Mouse (Mus musculus) erythroid progenitor cell, adult 5-6 weeks (primary cell): ENCODE results near the gene Tcta. TPM values are rescaled to one million over a fixed set of nuclear protein-coding genes. Genes with fewer than 3 reads are reported as not detected.
"Not testable (repeated sequence)": the region's sequence is repeated elsewhere in the genome, so short reads cannot be mapped to it uniquely, and the experiment has no call there.

Experiments
- ATAC-seq: replicated peaks from 2 replicates; pipeline ENCODE4 v1.8.0; 2016; ENCODE audit warnings: moderate number of reproducible peaks, mild to moderate bottlenecking, moderate TSS enrichment, inconsistent platforms; ENCODE audit not compliant: poor library complexity, low FRiP score, severe bottlenecking
- total RNA-seq, 2 experiments: library from RNA; stranded (forward) in 1 of 2; stranded (reverse) in 1 of 2; fragments of 150-400 nt in 1 of 2; fragments of 186-747, 209-891 nt in 1 of 2; gene quantifications; 2 replicates each; pipeline versions ENCODE4 v1.2.3 to v1.2.4; 2015 to 2017; ENCODE audit warnings: low replicate concordance in 2 of 2

Gene Tcta
- total RNA-seq, 2 experiments from 2014 or later, result 2.3 to 5.9 TPM

GRCm38 (mm10) chr9:108322054-108322453 lies 16.1 kb upstream of the Tcta start:
- not testable (repeated sequence) for ATAC-seq

- no peak for ATAC-seq
These were observed 12.5 kb upstream of the Tcta start for GRCm38 (mm10) chr9:108318462-108318861.

- ATAC-seq, result 0 out of 2 replicates have a peak, but pooled peaks have one; percentile 59
These were observed 11.6 kb upstream of the Tcta start for GRCm38 (mm10) chr9:108317572-108317971.

- no peak for ATAC-seq
These were observed 2.2 kb upstream of the Tcta start for GRCm38 (mm10) chr9:108308141-108308540.

GRCm38 (mm10) chr9:108307021-108307807 lies 1.3 kb upstream of the Tcta start:
- ATAC-seq, result no peak

- peak; percentile 62 for ATAC-seq
These were observed 616 bp upstream of the Tcta start for GRCm38 (mm10) chr9:108306571-108306980.

- ATAC-seq, result peak; percentile 42
These were observed 790 bp downstream of the Tcta start for GRCm38 (mm10) chr9:108305170-108305569.

- no peak for ATAC-seq
These were observed 1.2 kb downstream of the Tcta start for GRCm38 (mm10) chr9:108304716-108305115.

GRCm38 (mm10) chr9:108301853-108302252 lies 4.1 kb downstream of the Tcta start:
- no peak for ATAC-seq

GRCm38 (mm10) chr9:108296453-108297355 lies 9.3 kb downstream of the Tcta start, which contains the start of gene Amt:
TSS of gene Amt (plus strand) at chr9:108296853.
- no peak for ATAC-seq

GRCm38 (mm10) chr9:108290773-108291172 lies 15.2 kb downstream of the Tcta start:
- no peak for ATAC-seq

- ATAC-seq, result peak; percentile 100
These were observed 15.8 kb downstream of the Tcta start, which contains the start of gene Nicn1 for GRCm38 (mm10) chr9:108290016-108290750. TSS of gene Nicn1 (plus strand) at chr9:108290429.

- no peak for ATAC-seq
These were observed 16.6 kb downstream of the Tcta start for GRCm38 (mm10) chr9:108289347-108289746.

GRCm38 (mm10) chr9:108287526-108288238 lies 18.3 kb downstream of the Tcta start:
- ATAC-seq, result not testable (repeated sequence)

GRCm38 (mm10) chr9:108284410-108284809 lies 21.6 kb downstream of the Tcta start:
- ATAC-seq, result peak; percentile 97

GRCm38 (mm10) chr9:108280071-108280828 lies 25.7 kb downstream of the Tcta start:
- ATAC-seq, result no peak

GRCm38 (mm10) chr9:108278697-108279450 lies 27.1 kb downstream of the Tcta start:
- peak; percentile 63; the same call in 1 of the 2 replicates for ATAC-seq

- ATAC-seq, result no peak
These were observed 30.7 kb downstream of the Tcta start for GRCm38 (mm10) chr9:108275331-108275659.
